Mouse (Mus musculus): Measurements from ENCODE around the gene Usp50.

The Usp50 gene

DNA sequence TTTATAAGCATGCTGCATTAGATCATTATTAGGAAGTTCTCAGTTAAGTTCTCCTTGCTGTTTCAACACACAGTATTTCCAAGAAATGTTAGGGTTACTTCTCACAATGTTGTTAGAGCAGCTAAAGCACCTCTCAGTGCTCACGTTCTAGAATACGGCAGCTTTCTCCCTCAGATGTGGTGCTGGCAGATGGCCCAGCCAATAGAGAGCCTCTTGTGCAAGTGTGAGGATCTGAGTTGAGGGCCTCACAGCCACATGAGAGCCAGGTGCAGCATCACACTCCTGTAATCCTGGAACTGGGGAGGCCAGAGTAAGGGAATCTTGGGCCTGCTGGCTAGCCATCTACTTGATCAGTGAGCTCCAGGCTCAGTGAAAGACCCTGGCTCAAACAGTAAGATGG, 43.0 kb downstream of the Usp50 start:
- no peak for DNase-seq (ENCODE audit: low spot score)

GRCm38 (mm10) chr2:126735339-126736073, 47.8 kb downstream of the Usp50 start:
- no peak for DNase-seq (ENCODE audit: low spot score)

DNA sequence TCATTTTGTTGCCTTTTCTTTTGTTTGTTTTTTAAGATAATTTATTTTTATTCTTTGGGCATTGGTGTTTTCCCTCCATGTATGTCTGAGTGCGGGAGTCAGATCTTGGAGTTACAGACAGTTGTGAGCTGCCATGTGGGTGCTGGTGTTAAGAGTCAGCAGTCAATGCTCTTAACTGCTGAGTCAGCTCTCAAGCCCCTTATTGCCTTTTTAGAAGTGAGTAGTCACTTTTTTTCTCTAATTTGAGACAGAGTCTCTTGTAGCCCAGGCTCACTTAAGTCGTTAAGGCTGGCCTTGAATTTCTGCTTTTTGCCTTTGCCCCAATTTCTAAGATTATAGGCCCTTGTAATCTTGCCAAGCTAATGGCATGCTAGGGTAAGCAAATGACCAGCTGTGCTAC, 52.8 kb downstream of the Usp50 start:
- DNase-seq (ENCODE audit: low spot score): no peak

DNA sequence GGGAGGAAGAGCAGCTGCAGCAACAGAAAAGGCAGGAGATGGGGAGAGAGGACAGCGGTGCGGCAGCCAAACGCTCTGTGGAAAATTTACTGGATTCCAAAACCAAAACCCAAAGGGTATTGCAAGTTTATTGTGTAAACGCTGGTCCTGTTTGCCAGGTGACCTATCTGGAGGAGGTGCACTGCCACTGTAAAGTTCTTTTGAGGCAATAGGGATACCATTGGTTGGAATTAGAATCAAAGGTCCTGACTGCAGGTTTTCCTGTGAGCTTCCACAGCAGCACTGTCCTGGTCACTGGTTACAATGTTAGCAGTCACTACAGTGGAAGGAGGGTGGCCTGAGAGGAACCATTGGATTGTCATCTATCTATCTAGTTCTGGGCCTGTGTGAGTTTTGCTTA, 54.1 kb downstream of the Usp50 start:
- no peak for DNase-seq (ENCODE audit: low spot score)

DNA sequence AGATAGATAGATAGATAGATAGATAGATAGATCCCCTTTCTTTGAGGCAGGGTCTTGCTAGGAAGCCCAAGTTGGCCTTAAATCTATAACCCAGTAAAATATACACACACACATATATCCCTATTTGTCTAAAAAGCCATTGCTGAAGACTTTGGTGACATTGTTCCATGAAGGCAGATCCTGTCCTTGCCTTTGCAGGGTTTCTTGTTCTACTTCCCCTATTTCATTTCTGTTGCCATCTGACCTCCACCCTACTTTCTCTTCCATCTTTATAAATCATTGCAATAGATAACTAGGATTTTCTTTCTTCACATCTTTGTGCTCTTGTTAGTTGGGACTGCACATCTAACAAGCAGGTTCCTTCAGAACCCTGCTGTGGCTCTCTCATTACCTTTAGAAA, 70.3 kb downstream of the Usp50 start:
- no peak for DNase-seq (ENCODE audit: low spot score)

- no peak for DNase-seq (ENCODE audit: low spot score)
These were observed 70.7 kb downstream of the Usp50 start for GRCm38 (mm10) chr2:126712526-126712925.

- DNase-seq (ENCODE audit: low spot score): no peak
These were observed 74.9 kb downstream of the Usp50 start for GRCm38 (mm10) chr2:126708361-126708760.

- DNase-seq (ENCODE audit: low spot score): no peak
These were observed 75.9 kb downstream of the Usp50 start for GRCm38 (mm10) chr2:126707438-126707779.

- DNase-seq (ENCODE audit: low spot score): peak; percentile 98
These were observed 76.4 kb downstream of the Usp50 start, which contains the start of gene Usp8 for GRCm38 (mm10) chr2:126706759-126707437. Gene Usp8, plus strand, starts transcription at chr2:126707328.

GRCm38 (mm10) chr2:126695285-126695684, 88.0 kb downstream of the Usp50 start:
- no peak for DNase-seq (ENCODE audit: low spot score)

- DNase-seq (ENCODE audit: low spot score): no peak
These were observed 92.0 kb downstream of the Usp50 start for GRCm38 (mm10) chr2:126691290-126691689.

DNA sequence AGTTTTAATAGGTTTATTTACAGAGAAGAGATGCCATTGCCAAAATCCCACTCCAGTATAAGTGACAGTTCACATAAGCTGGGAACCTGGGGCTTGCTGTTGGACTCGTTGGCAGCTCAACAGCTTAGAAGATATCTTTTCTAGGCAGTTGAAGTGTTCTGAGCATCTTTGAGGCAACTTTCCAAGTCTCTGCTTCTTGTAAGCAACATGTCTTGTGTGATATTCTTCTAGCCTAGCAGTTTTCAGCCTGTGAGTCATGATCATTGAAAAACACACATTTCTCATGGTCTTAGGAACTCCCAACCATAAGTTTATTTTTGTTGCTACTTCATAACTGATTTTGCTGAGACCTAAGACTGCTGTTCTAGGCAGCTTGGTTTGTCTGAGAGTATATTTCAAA, 100.3 kb downstream of the Usp50 start:
- no peak for DNase-seq (ENCODE audit: low spot score)

DNA sequence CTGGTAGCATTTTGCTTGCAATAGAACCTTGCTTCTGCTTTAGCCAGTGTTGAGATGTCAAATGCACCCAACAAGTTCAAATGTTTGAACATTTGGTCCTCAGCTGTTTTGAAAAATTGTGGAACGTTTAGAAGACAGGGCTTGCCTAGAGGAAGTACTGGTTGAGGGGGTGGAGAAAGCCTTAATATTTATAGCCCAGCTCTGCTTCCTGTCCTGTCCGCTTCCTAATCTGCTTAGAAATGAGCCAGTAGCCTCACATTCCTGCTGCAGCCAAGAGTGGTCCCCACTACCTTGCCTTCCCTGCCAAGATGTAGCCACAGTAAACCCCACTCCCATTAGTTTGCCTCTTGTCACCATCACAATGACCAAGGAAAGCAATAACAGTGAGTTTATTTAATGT, 100.9 kb downstream of the Usp50 start:
- no peak for DNase-seq (ENCODE audit: low spot score)

- no peak for DNase-seq (ENCODE audit: low spot score)
These were observed 105.9 kb downstream of the Usp50 start for GRCm38 (mm10) chr2:126677366-126677765.

DNA sequence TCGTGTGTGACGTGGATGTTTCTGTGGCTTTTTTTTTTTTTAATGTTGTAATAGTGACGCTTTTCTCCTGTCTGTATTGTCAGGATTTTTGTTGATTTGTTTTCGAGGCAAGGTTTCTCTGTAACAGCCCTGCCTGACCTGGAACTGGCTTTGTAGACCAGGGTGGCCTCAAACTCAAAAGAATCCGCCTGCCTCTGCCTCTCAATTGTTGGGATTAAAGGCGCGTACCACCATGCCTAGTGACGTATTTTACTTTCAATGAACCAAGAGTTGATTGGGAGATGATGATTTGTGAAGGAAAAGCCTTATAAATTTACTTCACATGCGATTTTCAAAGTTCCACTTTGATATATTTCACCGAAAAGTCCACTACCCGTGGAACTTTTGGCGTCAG, 107.2 kb downstream of the Usp50 start, which contains the start of gene Gabpb1:
Gabpb1 (minus strand) TSS at position 216 of the 394 bp plus-strand sequence.
- DNase-seq (ENCODE audit: low spot score): no peak

- DNase-seq (ENCODE audit: low spot score): peak; percentile 78
These were observed 107.8 kb downstream of the Usp50 start for GRCm38 (mm10) chr2:126675169-126676121.

- peak; percentile 47 for DNase-seq (ENCODE audit: low spot score)
These were observed 108.7 kb downstream of the Usp50 start for GRCm38 (mm10) chr2:126674441-126675168.

- DNase-seq (ENCODE audit: low spot score): peak; percentile 21
These were observed 109.7 kb downstream of the Usp50 start for GRCm38 (mm10) chr2:126673317-126674242.

DNA sequence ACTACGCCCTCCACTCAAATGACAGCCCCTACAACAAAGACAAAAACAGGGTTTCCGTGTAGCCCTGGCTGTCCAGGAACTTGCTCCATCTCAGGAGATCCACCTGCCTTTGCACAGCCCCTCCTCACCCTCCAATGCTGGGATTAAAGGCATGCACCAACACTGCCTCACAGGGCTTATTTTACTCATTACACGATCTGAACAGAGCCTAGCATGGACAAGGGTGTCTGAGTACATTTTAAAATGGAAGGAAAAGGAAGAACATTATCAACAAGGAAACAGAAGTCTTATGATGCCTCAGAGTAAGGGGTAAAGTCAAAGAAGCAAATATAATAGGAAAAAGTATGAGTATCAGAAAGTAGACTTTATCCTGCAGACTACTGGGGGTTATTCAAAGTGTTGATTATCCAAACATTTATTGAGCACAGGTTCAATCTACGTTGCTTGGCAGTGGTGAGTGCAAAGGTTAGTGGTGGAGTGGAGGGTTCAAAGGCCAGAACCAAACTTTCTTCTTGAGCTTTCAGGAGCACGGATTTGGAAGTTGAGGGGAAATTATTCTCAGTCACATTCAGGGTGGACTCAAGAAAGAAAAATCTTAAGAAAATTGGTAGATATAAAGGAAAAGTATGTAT, 114.5 kb downstream of the Usp50 start:
- DNase-seq (ENCODE audit: low spot score): no peak

- no peak for DNase-seq (ENCODE audit: low spot score)
These were observed 117.3 kb downstream of the Usp50 start for GRCm38 (mm10) chr2:126665984-126666383.

Data from c-Kit-positive CD71-positive TER-119-positive erythroid progenitor cells, embryonic 14.5 days (primary cell).